Mouse (Mus musculus): ENCODE data around the gene Olfr728. TPM values are rescaled to one million over a fixed set of nuclear protein-coding genes. Genes with fewer than 3 reads are reported as not detected.

Olfr728 gene
- not detected in 2 replicates for polyA plus RNA-seq (2012; rRNA removed)

GRCm38 (mm10) chr14:50142580-50142979, at the start of gene Olfr728:
Gene Olfr728 (minus strand): TSS chr14:50142680.
- no peak for DNase-seq
- no peaks in the 10 kb centered on the region for H3K27me3 ChIP-seq (ENCODE audit: control insufficient read depth, insufficient read depth, low read length)
- WGBS: 90% methylated on average over 5 of the region's 5 CpGs
- no peak within 1 kb of the TSS for H3K27ac ChIP-seq (ENCODE audit: insufficient read depth, low read length)
- TF ChIP-seq CTCF (IDR thresholded peaks at IDR 0.05; ENCODE audit: borderline replicate concordance, insufficient read depth, low read depth, low read length): no peak
- TF ChIP-seq POLR2A (IDR thresholded peaks at IDR 0.05; ENCODE audit: borderline replicate concordance, insufficient read depth, low read length): no peak
- no peaks in the 10 kb centered on the region for H3K4me1 ChIP-seq (ENCODE audit: control insufficient read depth, insufficient read depth, low read length)
- H3K4me3 ChIP-seq (replicated peaks; ENCODE audit: insufficient read depth, low read depth, low read length): no peak within 1 kb of the TSS

- no peak within 1 kb of the TSS for H3K4me3 ChIP-seq (replicated peaks; ENCODE audit: insufficient read depth, low read depth, low read length)
- H3K27ac ChIP-seq (ENCODE audit: insufficient read depth, low read length): no peak within 1 kb of the TSS
- no peak for TF ChIP-seq POLR2A (IDR thresholded peaks at IDR 0.05; ENCODE audit: borderline replicate concordance, insufficient read depth, low read length)
- TF ChIP-seq CTCF (IDR thresholded peaks at IDR 0.05; ENCODE audit: borderline replicate concordance, insufficient read depth, low read depth, low read length): no peak
- no peaks in the 10 kb centered on the region for H3K4me1 ChIP-seq (ENCODE audit: control insufficient read depth, insufficient read depth, low read length)
- WGBS: 65% methylated on average over 1 of the region's 1 CpGs
- no peaks in the 10 kb centered on the region for H3K27me3 ChIP-seq (ENCODE audit: control insufficient read depth, insufficient read depth, low read length)
- no peak for DNase-seq
These were observed 45.6 kb upstream of the Olfr728 start, which contains the start of gene Olfr730 for GRCm38 (mm10) chr14:50188098-50188497. Gene Olfr730 (minus strand): TSS chr14:50188198.

- TF ChIP-seq POLR2A (IDR thresholded peaks at IDR 0.05; ENCODE audit: borderline replicate concordance, insufficient read depth, low read length): no peak
- no peak for TF ChIP-seq CTCF (IDR thresholded peaks at IDR 0.05; ENCODE audit: borderline replicate concordance, insufficient read depth, low read depth, low read length)
- Histone ChIP-seq H3K27me3 (ENCODE audit: control insufficient read depth, insufficient read depth, low read length) (no peaks in the 10 kb centered on the region), H3K27ac (ENCODE audit: insufficient read depth, low read length) (no peak within 1 kb of the TSS), H3K4me3 (replicated peaks; ENCODE audit: insufficient read depth, low read depth, low read length) (no peak within 1 kb of the TSS), H3K4me1 (ENCODE audit: control insufficient read depth, insufficient read depth, low read length) (no peaks in the 10 kb centered on the region)
- no peak for DNase-seq
These were observed 10.3 kb upstream of the Olfr728 start, which contains the start of gene Olfr729 for GRCm38 (mm10) chr14:50152810-50153209. Gene Olfr729 (minus strand): TSS chr14:50152910.

GRCm38 (mm10) chr14:50122886-50123285, 19.6 kb downstream of the Olfr728 start, which contains the start of gene Olfr727:
Gene Olfr727 (plus strand): TSS chr14:50123186.
- 91% methylated on average over 1 of the region's 1 CpGs for WGBS
- no peak for DNase-seq
- no peak within 1 kb of the TSS for H3K4me3 ChIP-seq (replicated peaks; ENCODE audit: insufficient read depth, low read depth, low read length)
- no peak within 1 kb of the TSS for H3K27ac ChIP-seq (ENCODE audit: insufficient read depth, low read length)
- H3K27me3 ChIP-seq (ENCODE audit: control insufficient read depth, insufficient read depth, low read length): no peaks in the 10 kb centered on the region
- H3K4me1 ChIP-seq (ENCODE audit: control insufficient read depth, insufficient read depth, low read length): no peaks in the 10 kb centered on the region
- no peak for TF ChIP-seq POLR2A (IDR thresholded peaks at IDR 0.05; ENCODE audit: borderline replicate concordance, insufficient read depth, low read length)
- TF ChIP-seq CTCF (IDR thresholded peaks at IDR 0.05; ENCODE audit: borderline replicate concordance, insufficient read depth, low read depth, low read length): no peak

- no peaks in the 10 kb centered on the region for H3K4me1 ChIP-seq (ENCODE audit: control insufficient read depth, insufficient read depth, low read length)
- no peak for TF ChIP-seq CTCF (IDR thresholded peaks at IDR 0.05; ENCODE audit: borderline replicate concordance, insufficient read depth, low read depth, low read length)
- TF ChIP-seq POLR2A (IDR thresholded peaks at IDR 0.05; ENCODE audit: borderline replicate concordance, insufficient read depth, low read length): no peak
- H3K27me3 ChIP-seq (ENCODE audit: control insufficient read depth, insufficient read depth, low read length): no peaks in the 10 kb centered on the region
- H3K4me3 ChIP-seq (replicated peaks; ENCODE audit: insufficient read depth, low read depth, low read length): no peak within 1 kb of the TSS
- 66% methylated on average over 1 of the region's 1 CpGs for WGBS
- H3K27ac ChIP-seq (ENCODE audit: insufficient read depth, low read length): no peak within 1 kb of the TSS
- no peak for DNase-seq
These were observed 51.6 kb downstream of the Olfr728 start, which contains the start of gene Olfr726 for GRCm38 (mm10) chr14:50090853-50091252. Gene Olfr726 (minus strand): TSS chr14:50090953.

Other genes starting within 250 kb of the Olfr728 start
- gene Olfr722, start 240.7 kb downstream of the Olfr728 start, polyA plus RNA-seq (2012; rRNA removed): not detected in 2 replicates
- gene Olfr723, start 210.9 kb downstream of the Olfr728 start, polyA plus RNA-seq (2012; rRNA removed): not detected in 2 replicates
- not detected in 2 replicates for gene Olfr724, start 179.4 kb downstream of the Olfr728 start, polyA plus RNA-seq (2012; rRNA removed)
- gene Olfr725, start 102.3 kb downstream of the Olfr728 start, polyA plus RNA-seq (2012; rRNA removed): not detected in 2 replicates
- gene Olfr726, start 51.7 kb downstream of the Olfr728 start, polyA plus RNA-seq (2012; rRNA removed): not detected in 2 replicates
- gene Olfr727, start 19.5 kb downstream of the Olfr728 start, polyA plus RNA-seq (2012; rRNA removed): not detected in 2 replicates
- gene Olfr729, start 10.2 kb upstream of the Olfr728 start, polyA plus RNA-seq (2012; rRNA removed): not detected in 2 replicates
- not detected in 2 replicates for gene Olfr730, start 45.5 kb upstream of the Olfr728 start, polyA plus RNA-seq (2012; rRNA removed)
- not detected in 2 replicates for gene Olfr731, start 99.2 kb upstream of the Olfr728 start, polyA plus RNA-seq (2012; rRNA removed)
- not detected in 2 replicates for gene Olfr732, start 141.5 kb upstream of the Olfr728 start, polyA plus RNA-seq (2012; rRNA removed)
- gene Olfr733, start 158.8 kb upstream of the Olfr728 start, polyA plus RNA-seq (2012; rRNA removed): not detected in 2 replicates
- gene Olfr734, start 184.1 kb upstream of the Olfr728 start, polyA plus RNA-seq (2012; rRNA removed): not detected in 2 replicates
- gene Olfr735, start 206.2 kb upstream of the Olfr728 start, polyA plus RNA-seq (2012; rRNA removed): not detected in 2 replicates
- not detected in 2 replicates for gene Tlr11, start 215.2 kb upstream of the Olfr728 start, polyA plus RNA-seq (2012; rRNA removed)
- not detected in 2 replicates for gene Olfr736, start 238.5 kb upstream of the Olfr728 start, polyA plus RNA-seq (2012; rRNA removed)